Mouse (Mus musculus) mature B cell (primary cell): ENCODE data around the gene Usp49.
"Not testable (repeated sequence)": the region's sequence is repeated elsewhere in the genome, so short reads cannot be mapped to it uniquely, and the experiment has no call there.

ENCODE experiments used
- in situ Hi-C: fragments of 300-500 bp; cut with MboI; formaldehyde crosslinking; loops from 2 replicates; pipeline ENCODE4 v1.14.3; 2019

The Usp49 gene

DNA sequence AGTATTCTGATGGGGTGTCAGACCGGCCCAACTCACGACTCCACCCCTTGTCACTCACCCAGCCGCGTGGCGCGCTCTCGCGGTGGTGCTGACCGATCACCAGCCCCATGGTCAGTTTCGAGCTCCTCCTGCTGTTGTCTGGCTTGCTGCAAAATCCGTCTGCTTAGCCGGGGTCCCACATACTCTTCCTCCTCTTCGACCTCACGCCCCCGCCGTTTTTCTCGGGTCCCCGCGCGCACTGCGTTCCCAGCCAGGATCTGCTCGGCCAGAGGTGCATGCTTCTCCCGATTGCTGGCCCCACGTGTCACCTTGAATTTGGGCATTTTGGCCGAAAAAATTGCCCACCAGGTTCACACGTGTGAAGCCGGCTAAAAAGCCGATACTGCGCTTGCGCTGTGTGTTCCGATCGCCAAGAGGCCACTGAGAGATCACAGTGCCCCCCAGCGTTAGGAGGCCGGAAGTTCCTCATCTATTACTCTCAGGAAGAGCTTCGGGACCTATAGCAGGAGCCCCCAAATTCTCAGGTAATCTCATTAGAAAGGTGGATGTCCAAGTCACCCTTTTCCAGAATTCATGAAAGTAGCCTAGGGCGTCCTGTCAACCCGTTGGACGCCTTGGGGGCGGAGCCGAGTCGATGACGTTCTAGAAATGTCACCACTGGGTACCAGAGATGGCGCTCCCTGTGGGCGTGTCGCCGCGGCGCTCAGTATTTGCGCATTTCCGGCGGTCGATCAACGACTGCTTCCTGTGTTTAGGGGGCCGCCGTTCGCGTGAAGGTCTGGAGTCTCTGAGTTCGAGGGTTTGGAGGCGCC lies 19.4 kb upstream of the Usp49 start, which contains the start of the genes Bysl, Med20 and Gm20517:
Gene Bysl, minus strand, starts transcription at position 644 of the 812 bp plus-strand sequence.
Gene Med20, plus strand, starts transcription at position 734 of the 812 bp plus-strand sequence.
Gene Gm20517, plus strand, starts transcription at position 741 of the 812 bp plus-strand sequence.
- in situ Hi-C loops: loop anchor here (5.0 kb wide), 1 partner anchor 76 kb away; the partner anchor contains the start of genes Frs3 and Tomm6

DNA sequence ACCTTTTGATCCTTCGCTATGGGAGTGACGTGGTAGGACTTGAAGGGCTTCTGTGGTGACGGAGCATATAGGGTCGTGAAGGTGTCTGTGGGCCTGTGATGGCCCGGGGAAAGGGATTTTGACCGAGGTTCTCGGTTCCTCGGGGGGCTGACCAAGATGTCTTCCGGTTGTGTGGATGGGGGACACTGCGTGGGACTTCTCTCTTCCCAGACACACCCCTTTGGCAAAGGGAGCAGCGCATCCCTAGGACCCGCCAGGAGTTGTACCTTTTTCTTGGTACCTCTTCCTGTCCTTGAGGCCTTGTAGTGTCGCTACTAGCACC lies 18.9 kb upstream of the Usp49 start:
- in situ Hi-C loops: loop anchor here (5.0 kb wide), 1 partner anchor 76 kb away; the partner anchor contains the start of genes Frs3 and Tomm6

DNA sequence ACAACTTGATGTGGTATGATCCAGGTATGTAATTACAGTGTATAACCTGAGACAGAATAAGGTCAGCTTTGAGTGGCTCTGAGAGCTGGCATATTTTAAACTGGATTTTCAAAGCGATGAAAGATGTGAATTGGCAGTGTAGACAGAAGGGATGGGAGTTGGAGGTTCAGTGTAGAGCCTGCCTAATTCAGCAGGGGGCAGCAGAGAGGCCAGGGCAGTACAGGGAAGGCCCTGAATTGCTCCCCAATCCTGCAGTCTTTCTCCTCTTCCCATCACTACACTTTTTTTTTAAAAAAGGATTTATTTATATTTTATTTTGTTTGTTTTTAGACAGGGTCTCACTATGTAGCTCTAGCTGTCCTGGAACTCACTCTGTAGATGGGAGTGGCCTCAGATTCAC lies 16.5 kb upstream of the Usp49 start:
- in situ Hi-C loops: loop anchor here (5.0 kb wide), 1 partner anchor 73 kb away; the partner anchor contains the start of genes Frs3 and Tomm6

GRCm38 (mm10) chr17:47616119-47616518 lies 14.4 kb upstream of the Usp49 start:
- in situ Hi-C loops: no loop called here

GRCm38 (mm10) chr17:47616652-47617051 lies 13.8 kb upstream of the Usp49 start:
- in situ Hi-C loops: no loop called here

GRCm38 (mm10) chr17:47617605-47618307 lies 12.7 kb upstream of the Usp49 start:
- in situ Hi-C loops: no loop called here

- in situ Hi-C loops: no loop called here
Measured at GRCm38 (mm10) chr17:47618556-47619311, 11.8 kb upstream of the Usp49 start.

- in situ Hi-C loops: no loop called here
Measured at GRCm38 (mm10) chr17:47622912-47623554, 7.5 kb upstream of the Usp49 start.

GRCm38 (mm10) chr17:47624572-47624971 lies 5.9 kb upstream of the Usp49 start:
- in situ Hi-C loops: not testable (repeated sequence)

GRCm38 (mm10) chr17:47625088-47625487 lies 5.4 kb upstream of the Usp49 start:
- in situ Hi-C loops: no loop called here

- in situ Hi-C loops: no loop called here
Measured at GRCm38 (mm10) chr17:47626031-47626430, 4.5 kb upstream of the Usp49 start.

GRCm38 (mm10) chr17:47627791-47628190 lies 2.7 kb upstream of the Usp49 start:
- in situ Hi-C loops: no loop called here

- in situ Hi-C loops: no loop called here
Measured at GRCm38 (mm10) chr17:47628851-47629676, 1.4 kb upstream of the Usp49 start.

DNA sequence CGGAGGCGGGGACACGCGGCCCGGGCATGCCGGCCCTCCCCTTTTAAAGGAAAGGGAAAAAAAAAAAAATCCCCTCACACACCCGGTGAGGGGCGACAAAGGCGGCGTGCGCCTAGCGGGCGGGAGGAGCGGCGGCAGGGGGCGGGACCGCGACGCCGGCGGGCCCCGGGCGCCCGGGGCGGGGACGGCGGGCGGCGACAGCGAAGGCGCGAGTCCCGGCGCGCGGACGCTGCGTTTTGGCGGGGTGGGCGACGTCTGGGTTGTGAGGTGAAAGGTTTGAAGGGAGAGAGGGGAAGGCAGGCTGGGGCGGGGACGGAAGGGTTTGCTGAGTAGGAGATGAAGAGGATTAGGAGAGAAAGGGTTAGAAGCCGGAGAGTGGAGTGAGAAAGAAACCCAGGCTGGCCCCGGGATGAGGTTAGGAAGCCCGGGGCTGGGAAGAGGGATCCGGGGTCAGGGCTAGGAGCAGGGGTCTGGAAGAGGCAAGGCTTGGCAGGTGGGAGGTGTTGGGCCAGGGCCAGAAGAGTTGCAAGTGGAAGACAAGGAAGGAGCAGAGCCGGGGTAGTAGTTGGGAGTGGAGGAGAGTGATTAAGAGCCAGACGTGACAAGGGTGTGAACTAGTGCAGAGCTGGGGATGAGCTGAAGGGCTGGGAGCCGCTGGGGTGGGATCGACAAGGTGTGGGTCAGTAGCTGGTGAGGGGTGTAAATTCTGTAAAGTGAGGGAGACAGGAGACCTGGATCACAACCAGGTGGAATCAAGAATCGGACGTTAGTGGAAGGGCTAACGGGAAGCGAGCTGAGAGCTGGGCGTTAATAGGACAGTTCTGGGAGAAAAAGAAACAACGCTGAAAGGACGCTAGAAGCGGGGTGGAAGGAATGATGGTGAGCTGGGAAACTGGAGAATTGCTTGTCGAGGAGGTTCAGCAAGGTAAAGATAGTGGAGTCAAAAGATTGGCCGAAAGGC lies 493 bp upstream of the Usp49 start:
- in situ Hi-C loops: no loop called here

DNA sequence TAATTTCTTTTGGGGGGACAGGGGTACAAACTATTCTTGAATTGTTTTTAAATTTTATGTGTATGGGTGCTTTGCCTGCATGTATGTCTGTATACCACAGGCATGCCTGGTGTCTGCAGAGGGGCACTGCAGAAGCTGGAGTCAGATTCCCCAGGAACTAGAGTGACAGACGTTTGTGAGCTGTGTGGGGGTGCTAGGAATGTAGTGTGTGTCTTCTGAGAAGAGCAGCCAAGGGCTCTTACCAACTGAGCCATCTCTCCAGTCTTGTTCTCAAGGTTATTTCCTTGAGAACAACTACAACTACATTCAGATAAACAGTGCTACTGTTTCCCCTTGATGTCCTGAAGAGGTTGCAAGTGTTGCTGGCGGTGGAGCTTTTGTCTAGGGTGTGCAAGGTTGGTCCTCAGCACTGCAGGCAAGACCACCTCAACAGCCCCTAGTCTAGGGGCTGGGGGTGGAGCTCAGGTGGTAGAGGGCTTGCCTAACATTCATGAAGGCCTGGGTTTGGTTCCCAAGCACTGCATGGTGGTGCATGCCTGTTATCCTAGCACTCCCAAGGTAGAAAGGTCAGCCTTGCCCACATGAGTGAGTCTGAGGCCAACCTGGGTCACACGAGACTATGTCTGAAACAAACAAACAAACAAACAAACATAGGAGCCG lies 1.8 kb downstream of the Usp49 start:
- in situ Hi-C loops: no loop called here

DNA sequence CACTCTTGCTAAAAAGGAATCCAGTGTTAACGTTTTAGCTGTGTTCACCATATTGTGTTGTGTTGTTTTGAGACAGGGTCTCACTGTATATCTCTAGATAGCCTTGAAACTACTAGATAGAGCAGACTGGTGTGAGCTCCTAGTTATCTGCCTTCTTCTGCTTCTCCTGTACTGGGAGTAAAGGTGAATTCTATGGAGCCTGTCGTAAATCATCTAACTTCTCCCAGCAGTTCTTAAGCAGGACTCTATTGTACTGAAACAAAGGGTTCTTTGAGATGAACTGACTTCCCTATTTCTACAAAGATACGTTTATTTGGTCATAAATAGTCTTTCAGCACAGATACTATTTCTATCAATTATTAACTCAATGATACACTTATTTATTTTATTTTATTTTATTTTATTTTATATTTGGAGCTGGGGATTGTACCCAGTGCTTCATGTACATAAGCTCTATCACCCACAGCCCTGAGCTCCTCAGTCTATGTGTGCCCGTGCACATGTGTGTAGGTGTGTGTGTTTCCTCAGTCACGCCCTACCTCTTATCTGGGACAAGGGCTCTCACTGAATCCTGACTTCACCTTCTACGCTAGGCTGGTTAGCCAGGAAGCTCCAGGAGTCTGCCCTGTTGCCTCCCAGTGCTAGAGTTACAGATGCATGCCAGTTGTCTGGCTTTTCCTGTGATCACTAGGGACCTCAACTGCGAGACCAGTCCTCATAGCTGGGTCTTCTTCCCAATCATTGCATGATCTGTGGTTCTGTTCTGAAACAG lies 3.7 kb downstream of the Usp49 start:
- in situ Hi-C loops: no loop called here

- in situ Hi-C loops: no loop called here
Measured at GRCm38 (mm10) chr17:47642992-47643391, 12.5 kb downstream of the Usp49 start.

DNA sequence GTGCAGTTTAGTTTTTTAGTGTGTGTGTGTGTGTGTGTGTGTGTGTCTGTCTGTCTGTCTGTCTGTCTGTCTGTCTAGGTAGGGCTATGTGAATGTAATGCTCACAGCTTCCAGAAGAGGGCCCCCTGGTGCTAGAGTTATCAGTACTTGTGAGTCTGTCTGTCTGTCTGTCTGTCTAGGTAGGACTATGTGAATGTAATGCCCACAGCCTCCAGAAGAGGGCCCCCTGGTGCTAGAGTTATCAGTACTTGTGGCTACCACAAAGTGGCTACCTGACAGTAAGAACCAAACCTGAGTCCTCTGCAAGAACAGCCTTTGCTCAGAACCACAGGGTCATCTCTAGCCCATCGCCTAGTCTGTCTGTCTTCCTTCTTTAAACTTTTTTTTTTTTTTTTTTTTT lies 16.2 kb downstream of the Usp49 start:
- in situ Hi-C loops: no loop called here
